Mouse (Mus musculus): ENCODE results near the gene Kel. TPM values are rescaled to one million over a fixed set of nuclear protein-coding genes. Genes with fewer than 3 reads are reported as not detected.

Kel gene
- total RNA-seq, 2 experiments from 2014 or later, result 999 to 2,664 TPM

- no peak for ATAC-seq (replicated peaks; ENCODE audit: low FRiP score, poor library complexity, severe bottlenecking)
These were observed 49.5 kb downstream of the Kel start for GRCm38 (mm10) chr6:41654648-41655047.

DNA sequence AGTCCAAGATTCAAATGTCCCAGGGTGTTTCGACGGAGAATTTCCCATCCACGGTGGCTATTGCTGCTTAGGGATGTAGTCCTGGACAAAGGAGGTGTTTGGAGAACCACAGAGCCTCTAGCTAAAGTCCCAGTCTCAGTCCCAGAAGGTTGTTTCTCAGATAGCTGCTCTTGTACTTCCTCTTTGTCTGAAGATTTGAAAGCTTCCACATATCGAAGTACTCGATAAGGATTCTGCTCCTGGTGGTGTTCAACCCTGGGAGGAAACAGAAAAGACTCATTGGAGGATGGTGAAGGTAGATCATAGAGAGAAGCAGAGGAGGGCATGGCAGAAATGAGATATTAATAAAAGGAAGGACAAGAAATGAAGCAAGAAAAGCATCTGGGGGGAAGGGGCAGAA, 51.0 kb downstream of the Kel start:
- ATAC-seq (replicated peaks; ENCODE audit: low FRiP score, poor library complexity, severe bottlenecking), result no peak

DNA sequence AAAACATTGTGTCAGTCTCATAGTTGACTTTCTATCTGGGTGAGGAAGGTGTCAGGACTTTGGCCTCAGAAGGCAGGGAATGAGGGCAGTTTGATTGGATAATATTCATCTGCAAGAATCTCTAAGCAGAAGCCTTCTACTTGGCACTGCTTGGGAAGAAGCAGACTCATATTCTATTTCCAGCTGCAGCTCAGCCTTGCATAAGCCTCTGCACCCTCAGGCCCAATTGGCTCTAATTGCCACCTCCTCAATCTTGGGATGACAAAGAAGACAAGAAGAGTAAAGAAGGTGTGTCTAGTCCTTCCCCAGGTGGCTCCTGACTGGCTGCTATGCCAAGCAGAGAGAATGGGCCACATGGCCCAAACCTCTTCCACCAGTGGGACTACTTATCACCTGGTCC, 57.5 kb downstream of the Kel start:
- no peak for ATAC-seq (replicated peaks; ENCODE audit: low FRiP score, poor library complexity, severe bottlenecking)

- no peak for ATAC-seq (replicated peaks; ENCODE audit: low FRiP score, poor library complexity, severe bottlenecking)
These were observed 57.9 kb downstream of the Kel start for GRCm38 (mm10) chr6:41646220-41646619.

GRCm38 (mm10) chr6:41643227-41643626, 60.9 kb downstream of the Kel start:
- ATAC-seq (replicated peaks; ENCODE audit: low FRiP score, poor library complexity, severe bottlenecking), result no peak

GRCm38 (mm10) chr6:41642765-41643164, 61.4 kb downstream of the Kel start:
- ATAC-seq (replicated peaks; ENCODE audit: low FRiP score, poor library complexity, severe bottlenecking), result no peak

- ATAC-seq (replicated peaks; ENCODE audit: low FRiP score, poor library complexity, severe bottlenecking), result no peak
These were observed 62.8 kb downstream of the Kel start for GRCm38 (mm10) chr6:41641173-41641866.

GRCm38 (mm10) chr6:41640449-41640848, 63.7 kb downstream of the Kel start:
- no peak for ATAC-seq (replicated peaks; ENCODE audit: low FRiP score, poor library complexity, severe bottlenecking)

GRCm38 (mm10) chr6:41637927-41638506, 66.1 kb downstream of the Kel start:
- no peak for ATAC-seq (replicated peaks; ENCODE audit: low FRiP score, poor library complexity, severe bottlenecking)

DNA sequence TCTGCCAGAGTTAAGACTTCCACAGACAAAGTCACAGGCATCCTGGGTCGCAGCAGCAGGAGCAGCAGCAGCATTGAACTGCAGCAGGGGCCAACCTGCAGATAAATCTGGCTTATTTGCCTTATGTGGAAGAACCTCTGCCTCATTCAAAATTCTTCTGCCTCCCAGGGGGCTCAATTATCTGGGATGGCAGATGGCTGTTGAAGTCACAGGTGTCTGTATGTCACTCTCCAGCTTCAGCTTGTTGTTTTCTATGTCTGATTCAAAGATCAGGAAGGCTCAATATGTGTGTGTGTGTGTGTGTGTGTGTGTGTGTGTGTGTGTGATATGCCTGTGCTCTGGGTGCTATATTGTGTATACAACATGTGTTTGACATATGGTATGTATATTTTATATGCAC, 66.7 kb downstream of the Kel start:
- ATAC-seq (replicated peaks; ENCODE audit: low FRiP score, poor library complexity, severe bottlenecking), result no peak

Other genes starting within 250 kb of the Kel start
- gene Prss1, start 245.4 kb downstream of the Kel start, total RNA-seq (2015; ENCODE audit: low replicate concordance), result not detected in 2 replicates
- not detected in 2 replicates for gene Prss1, start 245.4 kb downstream of the Kel start, total RNA-seq (2017; ENCODE audit: low replicate concordance)
- gene Prss2, start 182.6 kb downstream of the Kel start, total RNA-seq (2015; ENCODE audit: low replicate concordance), result not detected in 2 replicates
- not detected in 2 replicates for gene Prss2, start 182.6 kb downstream of the Kel start, total RNA-seq (2017; ENCODE audit: low replicate concordance)
- gene Ephb6, start 98.9 kb downstream of the Kel start, total RNA-seq (2015; ENCODE audit: low replicate concordance), result not detected in 2 replicates
- gene Ephb6, start 98.9 kb downstream of the Kel start, total RNA-seq (2017; ENCODE audit: low replicate concordance), result 0.28 TPM in 1 of 2 replicates, not detected in the other
- not detected in 2 replicates for gene Trpv6, start 67.9 kb downstream of the Kel start, total RNA-seq (2015; ENCODE audit: low replicate concordance)
- not detected in 2 replicates for gene Trpv6, start 67.9 kb downstream of the Kel start, total RNA-seq (2017; ENCODE audit: low replicate concordance)
- gene Trpv5, start 23.6 kb downstream of the Kel start, total RNA-seq (2015; ENCODE audit: low replicate concordance), result 2.5 and 5.0 TPM in 2 replicates
- gene Trpv5, start 23.6 kb downstream of the Kel start, total RNA-seq (2017; ENCODE audit: low replicate concordance), result 3.2 and 4.5 TPM in 2 replicates
- not detected in 2 replicates for gene Llcfc1, start 19.9 kb downstream of the Kel start, total RNA-seq (2015; ENCODE audit: low replicate concordance)
- 2.6 TPM in 1 of 2 replicates, not detected in the other for gene Llcfc1, start 19.9 kb downstream of the Kel start, total RNA-seq (2017; ENCODE audit: low replicate concordance)
- gene Olfr459, start 70.8 kb upstream of the Kel start, total RNA-seq (2015; ENCODE audit: low replicate concordance), result not detected in 2 replicates
- 0.28 TPM in 1 of 2 replicates, not detected in the other for gene Olfr459, start 70.8 kb upstream of the Kel start, total RNA-seq (2017; ENCODE audit: low replicate concordance)
- not detected in 2 replicates for gene Pip, start 143.2 kb upstream of the Kel start, total RNA-seq (2015; ENCODE audit: low replicate concordance)
- not detected in 2 replicates for gene Pip, start 143.2 kb upstream of the Kel start, total RNA-seq (2017; ENCODE audit: low replicate concordance)
- not detected in 2 replicates for gene Sval2, start 148.7 kb upstream of the Kel start, total RNA-seq (2015; ENCODE audit: low replicate concordance)
- not detected in 2 replicates for gene Sval2, start 148.7 kb upstream of the Kel start, total RNA-seq (2017; ENCODE audit: low replicate concordance)
- not detected in 2 replicates for gene Sval1, start 247.3 kb upstream of the Kel start, total RNA-seq (2015; ENCODE audit: low replicate concordance)
- gene Sval1, start 247.3 kb upstream of the Kel start, total RNA-seq (2017; ENCODE audit: low replicate concordance), result not detected in 2 replicates